Mouse (Mus musculus) lung, adult 2 months (tissue): ENCODE results near the gene Podn.

Experiments
- CTCF ChIP-seq: fragments of 200-500 bp; IDR thresholded peaks from 2 replicates; pipeline ENCODE4 v1.5.1; 2011; ENCODE audit warnings: mild to moderate bottlenecking, low read length, control low read depth; ENCODE audit not compliant: insufficient read depth
- POLR2A ChIP-seq: fragments of 200-500 bp; IDR thresholded peaks from 2 replicates; pipeline ENCODE4 v1.6.1; 2011; ENCODE audit warnings: low read depth, mild to moderate bottlenecking, control low read depth, low read length, borderline replicate concordance; ENCODE audit errors: extremely low read depth

- TF ChIP-seq POLR2A (no peak), CTCF (no peak)
These were observed 21.2 kb upstream of the Podn start for GRCm38 (mm10) chr4:108117488-108117887.
